Mouse (Mus musculus) lung, postnatal 0 days (tissue): ENCODE results near the gene Gpr35.

Experiments used
- CTCF ChIP-seq: IDR thresholded peaks from 2 replicates; pipeline ENCODE4 v1.5.1; 2016; ENCODE audit warnings: antibody characterized with exemption, mild to moderate bottlenecking
- EP300 ChIP-seq: IDR thresholded peaks from 2 replicates; pipeline ENCODE4 v1.6.1; 2016; ENCODE audit warnings: antibody characterized with exemption, mild to moderate bottlenecking, control low read depth

DNA sequence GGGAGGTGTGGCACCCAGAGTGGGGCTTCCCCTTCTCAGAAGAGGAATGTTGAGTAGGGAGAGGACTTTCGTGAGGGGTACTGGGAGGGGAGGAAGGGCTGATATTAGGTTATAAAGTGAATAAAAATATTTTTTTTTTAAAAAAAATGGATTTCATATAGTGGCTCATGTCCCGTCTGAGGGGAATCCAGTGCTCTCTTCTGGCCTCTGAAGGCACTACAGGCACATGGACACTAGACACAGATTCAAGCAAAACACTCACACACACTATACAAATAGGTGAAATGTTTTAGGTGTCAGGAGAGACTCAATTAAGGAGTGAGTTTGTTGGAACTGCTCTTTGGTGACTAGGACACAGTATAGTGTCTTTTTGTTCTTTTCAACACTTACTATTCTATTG lies 14.7 kb upstream of the Gpr35 start:
- no peak for TF ChIP-seq EP300
- TF ChIP-seq CTCF = peak; percentile 34; the same call in 1 of the 2 replicates
